Mouse (Mus musculus) hindbrain, embryonic 10.5 days (tissue): Measurements from ENCODE around the gene Atp1b1. TPM values are rescaled to one million over a fixed set of nuclear protein-coding genes. Genes with fewer than 3 reads are reported as not detected.

Experiments used
- DNase-seq: peaks from one replicate; pipeline ENCODE4 v3.0.0-alpha.2; 2017; ENCODE audit warnings: low spot score
- H3K27ac ChIP-seq: fragments of 300-500 bp; sonication (generic); 2 replicates; pipeline ENCODE4 v1.5.1; 2016; ENCODE audit warnings: mild to moderate bottlenecking, moderate library complexity
- H3K27me3 ChIP-seq: fragments of 300-500 bp; sonication (generic); 2 replicates; pipeline ENCODE4 v1.6.1; 2016; ENCODE audit warnings: mild to moderate bottlenecking; ENCODE audit not compliant: poor library complexity, insufficient read depth, severe bottlenecking
- H3K36me3 ChIP-seq: fragments of 300-500 bp; sonication (generic); 2 replicates; pipeline ENCODE4 v1.6.1; 2016; ENCODE audit warnings: mild to moderate bottlenecking, moderate library complexity
- H3K4me1 ChIP-seq: fragments of 300-500 bp; sonication (generic); replicated peaks from 2 replicates; pipeline ENCODE4 v1.6.1; 2016; ENCODE audit warnings: mild to moderate bottlenecking
- H3K4me3 ChIP-seq: fragments of 300-500 bp; sonication (generic); 2 replicates; pipeline ENCODE4 v1.5.1; 2016; ENCODE audit warnings: mild to moderate bottlenecking, moderate library complexity
- H3K9me3 ChIP-seq: fragments of 300-500 bp; sonication (generic); 2 replicates; pipeline ENCODE4 v1.6.1; 2016; ENCODE audit warnings: mild to moderate bottlenecking, moderate library complexity
- WGBS: fragments of 180-500 bp; shearing (Covaris S2); methylation state at CpG from one replicate; pipeline ENCODE4 v1.1.7; 2016; 5-methylcytosine and 5-hydroxymethylcytosine counted together
- polyA plus RNA-seq: library from polyadenylated mRNA; unstranded; fragments of >200 nt; fragmentation: Nextera tagmentation; extraction: Ambion mirVana; gene quantifications from 2 replicates; pipeline ENCODE4 v1.2.1, GENCODE M21; 2016

Atp1b1 gene
- polyA plus RNA-seq, 1 experiment from 2014 or later: 25.9 TPM

GRCm38 (mm10) chr1:164480755-164481644 is 22.8 kb upstream of the Atp1b1 start:
- no peaks in the 10 kb centered on the region for H3K36me3 ChIP-seq
- no peaks in the 10 kb centered on the region for H3K9me3 ChIP-seq
- WGBS: 86% methylated on average over 5 of the region's 5 CpGs
- H3K27me3 ChIP-seq: no peaks in the 10 kb centered on the region
- DNase-seq: no peak
- no peak overlapping the region for H3K27ac ChIP-seq
- no peak overlapping the region for H3K4me3 ChIP-seq
- H3K4me1 ChIP-seq: 0 out of 2 replicates have a peak, but pooled peaks cover 4% of the 10 kb centered on the region

DNA sequence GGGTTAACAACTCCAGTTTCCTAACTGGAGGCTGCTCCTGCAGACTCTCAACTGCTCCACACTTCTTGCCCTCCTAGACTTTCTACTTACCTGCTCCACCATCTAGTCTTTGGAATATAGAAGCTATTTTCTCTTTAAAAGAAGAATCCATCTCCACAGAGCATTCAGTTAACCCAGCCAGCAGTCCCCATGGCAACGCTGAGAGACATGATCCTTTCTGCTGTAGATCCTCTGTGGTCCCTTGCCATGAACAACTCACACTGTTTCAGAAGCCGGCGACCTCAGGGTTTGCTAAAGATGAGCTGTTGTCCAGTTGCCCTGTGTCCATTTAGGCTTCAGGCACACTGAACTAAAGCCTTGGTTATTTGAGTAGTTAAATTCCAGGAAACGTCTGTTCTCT is 17.7 kb upstream of the Atp1b1 start:
- no peak for DNase-seq
- WGBS: 86% methylated on average over 4 of the region's 4 CpGs
- H3K36me3 ChIP-seq: no peaks in the 10 kb centered on the region
- H3K27ac ChIP-seq: no peak overlapping the region
- no peaks in the 10 kb centered on the region for H3K27me3 ChIP-seq
- no peaks in the 10 kb centered on the region for H3K4me1 ChIP-seq
- no peaks in the 10 kb centered on the region for H3K9me3 ChIP-seq
- H3K4me3 ChIP-seq: no peak overlapping the region

DNA sequence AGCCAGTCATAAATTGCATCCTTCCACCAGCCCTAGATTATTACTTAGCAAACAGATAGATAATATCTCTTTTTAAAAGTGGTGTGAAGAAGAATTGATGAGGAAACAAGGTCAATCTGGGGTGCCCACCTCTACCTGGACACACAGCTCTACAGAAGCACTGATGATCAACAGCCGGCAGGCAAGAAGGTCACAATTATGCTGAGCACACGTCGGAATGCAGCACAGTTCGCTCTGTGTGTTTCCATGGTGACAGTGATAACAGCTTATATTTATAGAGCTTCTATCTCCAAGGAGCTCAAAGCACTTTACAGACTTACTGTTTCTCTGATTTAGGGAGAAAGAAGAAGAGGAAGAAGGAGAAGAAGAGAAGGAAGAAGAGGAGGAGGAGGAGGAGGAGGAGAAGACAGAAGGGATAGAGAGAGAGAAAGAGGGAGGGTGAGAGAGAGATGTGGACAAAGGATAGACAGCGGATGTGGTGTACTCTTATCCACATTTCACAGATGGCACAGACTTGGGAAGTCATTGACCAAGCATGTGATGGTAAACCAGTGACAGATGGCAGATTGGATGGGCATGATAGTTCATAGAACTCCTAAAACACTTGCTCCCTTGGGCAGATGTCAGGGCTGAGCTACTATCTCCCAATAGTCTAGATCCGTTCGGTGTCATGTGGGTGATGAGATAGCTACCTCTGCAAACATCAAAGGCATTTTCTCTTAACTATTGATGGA is 16.8 kb upstream of the Atp1b1 start:
- WGBS: 87% methylated on average over 7 of the region's 7 CpGs
- H3K27ac ChIP-seq: no peak overlapping the region
- no peaks in the 10 kb centered on the region for H3K4me1 ChIP-seq
- DNase-seq: no peak
- no peaks in the 10 kb centered on the region for H3K9me3 ChIP-seq
- H3K27me3 ChIP-seq: no peaks in the 10 kb centered on the region
- H3K4me3 ChIP-seq: no peak overlapping the region
- H3K36me3 ChIP-seq: no peaks in the 10 kb centered on the region

GRCm38 (mm10) chr1:164474310-164474709 is 16.2 kb upstream of the Atp1b1 start:
- no peak overlapping the region for H3K4me3 ChIP-seq
- no peak for DNase-seq
- H3K36me3 ChIP-seq: no peaks in the 10 kb centered on the region
- H3K27ac ChIP-seq: no peak overlapping the region
- no peaks in the 10 kb centered on the region for H3K9me3 ChIP-seq
- 89% methylated on average over 6 of the region's 6 CpGs for WGBS
- no peaks in the 10 kb centered on the region for H3K4me1 ChIP-seq
- H3K27me3 ChIP-seq: no peaks in the 10 kb centered on the region

- Histone ChIP-seq H3K4me1 (no peaks in the 10 kb centered on the region), H3K4me3 (no peak overlapping the region), H3K27ac (no peak overlapping the region), H3K36me3 (no peaks in the 10 kb centered on the region), H3K27me3 (no peaks in the 10 kb centered on the region), H3K9me3 (no peaks in the 10 kb centered on the region)
- DNase-seq: no peak
- WGBS: 91% methylated on average over 7 of the region's 7 CpGs
These were observed 15.2 kb upstream of the Atp1b1 start for GRCm38 (mm10) chr1:164473398-164473797.

DNA sequence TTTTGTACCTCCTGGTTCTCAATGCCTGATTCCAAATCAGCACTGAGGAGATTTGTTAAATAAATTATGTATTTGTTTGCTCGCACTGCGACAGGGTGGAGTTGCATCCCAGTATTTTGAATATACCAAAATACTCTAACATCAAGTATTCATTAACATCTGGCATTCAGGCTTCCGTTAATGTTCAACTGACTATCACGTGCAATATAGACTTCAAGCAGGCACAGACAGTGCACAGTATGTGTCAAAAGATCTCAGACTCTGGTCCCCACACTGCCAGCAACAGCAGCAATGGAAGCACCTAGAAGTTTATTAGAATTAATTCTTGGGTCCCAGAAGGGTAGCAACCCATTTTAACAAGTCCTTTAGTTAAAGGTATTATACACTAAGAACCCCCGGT is 13.5 kb upstream of the Atp1b1 start:
- H3K27ac ChIP-seq: no peak overlapping the region
- H3K9me3 ChIP-seq: no peaks in the 10 kb centered on the region
- H3K36me3 ChIP-seq: no peaks in the 10 kb centered on the region
- no peak for DNase-seq
- no peaks in the 10 kb centered on the region for H3K27me3 ChIP-seq
- no peak overlapping the region for H3K4me3 ChIP-seq
- H3K4me1 ChIP-seq: no peaks in the 10 kb centered on the region
- 94% methylated on average over 5 of the region's 5 CpGs for WGBS

GRCm38 (mm10) chr1:164470985-164471384 is 12.8 kb upstream of the Atp1b1 start:
- Histone ChIP-seq H3K36me3 (no peaks in the 10 kb centered on the region), H3K27ac (no peak overlapping the region), H3K27me3 (no peaks in the 10 kb centered on the region), H3K9me3 (no peaks in the 10 kb centered on the region), H3K4me1 (no peaks in the 10 kb centered on the region), H3K4me3 (no peak overlapping the region)
- no peak for DNase-seq
- WGBS: 75% methylated on average over 6 of the region's 6 CpGs

DNA sequence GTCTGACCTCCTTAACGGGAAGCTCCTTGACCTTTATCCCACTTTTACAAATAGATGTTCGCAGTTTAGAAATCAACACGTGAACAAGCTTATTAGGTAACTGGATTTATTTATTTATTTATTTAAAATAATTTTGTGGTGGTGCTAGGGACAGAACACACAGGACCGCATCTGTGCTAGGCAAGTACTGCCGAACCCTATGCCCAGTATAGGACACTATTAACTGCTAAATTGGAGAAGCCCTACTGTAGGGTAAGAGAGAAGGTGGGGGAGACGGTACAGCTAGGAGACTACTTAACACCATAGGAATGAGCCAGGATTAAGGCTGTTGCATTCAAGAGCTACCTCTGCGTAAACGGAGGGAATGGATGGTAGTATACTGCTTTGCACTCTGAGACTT is 10.2 kb upstream of the Atp1b1 start:
- no peak overlapping the region for H3K27ac ChIP-seq
- no peaks in the 10 kb centered on the region for H3K36me3 ChIP-seq
- H3K4me3 ChIP-seq: no peak overlapping the region
- H3K9me3 ChIP-seq: no peaks in the 10 kb centered on the region
- no peaks in the 10 kb centered on the region; the same call in 1 of the 2 replicates for H3K27me3 ChIP-seq
- WGBS: 87% methylated on average over 8 of the region's 8 CpGs
- no peak for DNase-seq
- H3K4me1 ChIP-seq: no peaks in the 10 kb centered on the region

DNA sequence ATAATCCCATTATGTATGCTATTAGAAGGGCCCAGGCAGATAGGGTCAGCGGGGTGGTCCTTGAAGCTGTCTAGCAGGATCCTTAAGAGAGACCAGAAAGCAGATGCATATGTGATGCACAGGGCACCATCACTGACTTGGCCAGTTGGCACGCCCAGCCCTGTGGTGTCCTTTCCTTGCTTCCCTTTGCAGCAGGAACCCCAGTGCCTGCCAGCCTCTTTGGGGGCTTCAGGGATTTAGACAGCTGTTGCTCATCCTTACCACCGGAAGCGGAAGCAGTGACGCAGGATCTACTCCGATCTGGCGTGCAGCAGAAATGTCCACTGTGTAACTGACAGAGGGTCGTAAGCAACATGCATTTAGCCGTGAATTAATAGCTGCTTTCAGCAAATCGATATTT is 9.3 kb upstream of the Atp1b1 start:
- H3K27ac ChIP-seq: no peak overlapping the region
- H3K27me3 ChIP-seq: no peaks in the 10 kb centered on the region; the same call in 1 of the 2 replicates
- H3K36me3 ChIP-seq: no peaks in the 10 kb centered on the region
- no peak overlapping the region for H3K4me3 ChIP-seq
- DNase-seq: no peak
- WGBS: 91% methylated on average over 10 of the region's 10 CpGs
- no peaks in the 10 kb centered on the region for H3K4me1 ChIP-seq
- no peaks in the 10 kb centered on the region for H3K9me3 ChIP-seq

GRCm38 (mm10) chr1:164461726-164462125 is 3.6 kb upstream of the Atp1b1 start:
- Histone ChIP-seq H3K27ac (no peak overlapping the region), H3K4me1 (peaks cover 29% of the 10 kb centered on the region), H3K36me3 (no peaks in the 10 kb centered on the region), H3K4me3 (no peak overlapping the region), H3K27me3 (peaks cover 34% of the 10 kb centered on the region), H3K9me3 (no peaks in the 10 kb centered on the region)
- no peak for DNase-seq
- WGBS: 39% methylated on average over 10 of the region's 10 CpGs

DNA sequence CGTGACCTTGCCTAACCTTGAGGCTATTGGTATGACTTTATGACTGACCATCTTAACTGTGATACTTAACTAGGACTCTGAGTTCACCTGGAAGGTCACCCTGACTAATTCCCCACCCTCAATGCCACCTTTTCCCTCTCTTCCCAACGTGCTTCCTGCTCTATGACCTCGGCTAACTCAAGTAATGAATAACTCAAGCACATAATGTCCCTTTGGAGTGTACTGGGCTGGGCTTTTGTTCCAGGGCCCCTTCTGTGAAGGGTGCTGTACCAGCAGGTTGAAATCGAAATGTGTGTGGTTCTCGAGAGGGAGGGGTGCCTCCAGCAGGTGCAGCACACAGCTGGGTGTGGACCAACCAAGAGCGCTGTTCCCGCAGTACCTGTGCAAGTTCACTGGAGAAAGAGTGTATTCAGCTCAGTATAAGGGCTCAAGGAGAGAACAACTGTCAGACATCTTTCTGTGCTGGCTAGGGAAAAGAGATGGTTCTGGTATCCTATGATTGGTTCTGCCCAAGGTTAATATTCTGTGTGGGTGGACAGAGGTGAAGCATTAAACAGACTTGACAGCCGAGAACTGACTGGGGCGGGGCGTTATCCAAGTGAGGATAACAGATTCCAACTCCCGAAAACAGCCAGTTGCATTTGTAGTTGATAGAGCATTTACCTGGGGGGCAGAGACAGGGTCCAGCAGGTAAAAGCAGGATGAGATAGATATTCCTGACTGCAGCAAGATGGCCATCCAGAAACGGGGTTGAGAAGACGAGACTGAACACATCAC is 3.0 kb upstream of the Atp1b1 start:
- peaks cover 34% of the 10 kb centered on the region for H3K4me1 ChIP-seq
- no peak for DNase-seq
- H3K36me3 ChIP-seq: no peaks in the 10 kb centered on the region
- H3K4me3 ChIP-seq: no peak overlapping the region
- no peak overlapping the region for H3K27ac ChIP-seq
- peaks cover 40% of the 10 kb centered on the region for H3K27me3 ChIP-seq
- no peaks in the 10 kb centered on the region for H3K9me3 ChIP-seq
- WGBS: 79% methylated on average over 13 of the region's 13 CpGs

- H3K27ac ChIP-seq: peak overlapping the region; percentile 92; the same call in 1 of the 2 replicates
- no peaks in the 10 kb centered on the region for H3K36me3 ChIP-seq
- WGBS: 62% methylated on average over 12 of the region's 12 CpGs
- no peak for DNase-seq
- no peaks in the 10 kb centered on the region for H3K9me3 ChIP-seq
- H3K27me3 ChIP-seq: peaks cover 46% of the 10 kb centered on the region
- peaks cover 50% of the 10 kb centered on the region for H3K4me1 ChIP-seq
- peak overlapping the region; percentile 74 for H3K4me3 ChIP-seq
These were observed 1.2 kb upstream of the Atp1b1 start for GRCm38 (mm10) chr1:164459127-164459905.
